In the genomic region with DNA sequence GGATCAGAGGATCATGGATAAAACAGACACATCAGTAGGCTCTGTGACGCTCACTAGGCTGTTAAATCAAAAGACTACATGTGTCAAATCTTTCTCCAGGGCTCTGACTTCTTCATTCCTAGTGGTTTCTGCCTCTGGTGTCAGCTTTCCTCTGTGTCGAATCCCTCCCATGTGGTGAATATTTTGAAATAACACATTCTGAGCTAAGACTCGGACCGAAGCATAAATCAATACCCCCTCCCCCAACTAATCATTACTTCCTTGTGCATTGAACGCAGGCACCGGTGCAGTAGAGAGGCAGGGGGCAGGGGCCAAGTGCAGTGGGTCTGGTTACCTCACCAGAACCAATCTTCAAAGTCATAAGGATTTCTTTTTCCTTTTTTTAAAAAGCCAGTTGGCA, we compare ENCODE assay signal across 24 mouse cellular contexts.
DNase-seq lines count a peak whose midpoint lies in the region; ATAC-seq lines count a peak whose summit lies in the region.
"Had no signal": no experiment of that assay in that cellular context is flagged by ENCODE, and none has a peak within 500 bp of the region (broad histone marks: within the 10 kb centered on the region; RNA-seq: fewer than 3 reads in every experiment).

No protein-coding gene starts in this region.

- H3K9ac ChIP-seq in liver, embryonic 13.5 days, result no peak overlapping the region
- no peak overlapping the region for H3K9ac ChIP-seq in embryonic facial prominence, embryonic 12.5 days
- H3K9ac ChIP-seq: forebrain, embryonic 15.5 days; hindbrain, embryonic 12.5 days; neural tube, embryonic 12.5 days had no signal

- H3K36me3 ChIP-seq in liver, embryonic 13.5 days, result no peaks in the 10 kb centered on the region
- H3K36me3 ChIP-seq in embryonic facial prominence, embryonic 12.5 days, result no peaks in the 10 kb centered on the region
- no peaks in the 10 kb centered on the region for H3K36me3 ChIP-seq in limb, embryonic 10.5 days
- H3K36me3 ChIP-seq: forebrain, embryonic 15.5 days; hindbrain, embryonic 12.5 days; neural tube, embryonic 12.5 days had no signal

- 57% methylated on average over 6 of the region's 6 CpGs for WGBS in liver, embryonic 13.5 days (ENCODE audit: insufficient replicate concordance)
- 25% methylated on average over 6 of the region's 6 CpGs for WGBS in embryonic facial prominence, embryonic 12.5 days
- 35% methylated on average over 6 of the region's 6 CpGs for WGBS in limb, embryonic 10.5 days

- ATAC-seq in liver, embryonic 13.5 days (ENCODE audit: low read depth), result no peak
- ATAC-seq in embryonic facial prominence, embryonic 12.5 days (ENCODE audit: insufficient number of reproducible peaks, insufficient read depth, low FRiP score, low TSS enrichment), result no peak
- ATAC-seq in granulocyte monocyte progenitor cell, adult 5-6 weeks (replicated peaks; ENCODE audit: poor library complexity, severe bottlenecking), result no peak
- ATAC-seq: forebrain, embryonic 15.5 days; intestine, postnatal 0 days; Patski had no signal

- H3K27ac ChIP-seq in liver, embryonic 13.5 days, result no peak overlapping the region
- H3K27ac ChIP-seq in embryonic facial prominence, embryonic 12.5 days, result 0 out of 2 replicates have a peak overlapping the region, but pooled peaks have one; percentile 69
- peak overlapping the region; percentile 71 for H3K27ac ChIP-seq in limb, embryonic 10.5 days
- H3K27ac ChIP-seq: forebrain, embryonic 15.5 days; left cerebral cortex, adult 2 months; neural tube, embryonic 12.5 days had no signal

- no peaks in the 10 kb centered on the region for H3K9me3 ChIP-seq in liver, embryonic 13.5 days (replicated peaks)
- H3K9me3 ChIP-seq in embryonic facial prominence, embryonic 12.5 days, result no peaks in the 10 kb centered on the region
- no peaks in the 10 kb centered on the region for H3K9me3 ChIP-seq in limb, embryonic 10.5 days (replicated peaks)
- H3K9me3 ChIP-seq: forebrain, embryonic 15.5 days; hindbrain, embryonic 12.5 days; neural tube, embryonic 12.5 days had no signal

- no peak overlapping the region for H3K4me3 ChIP-seq in liver, embryonic 13.5 days (replicated peaks)
- no peak overlapping the region for H3K4me3 ChIP-seq in embryonic facial prominence, embryonic 12.5 days
- H3K4me3 ChIP-seq in limb, embryonic 10.5 days, result no peak overlapping the region
- H3K4me3 ChIP-seq: forebrain, embryonic 15.5 days; hindbrain, embryonic 12.5 days; left cerebral cortex, adult 2 months; neural tube, embryonic 12.5 days had no signal

- no peak for DNase-seq in liver, embryonic 13.5 days
- no peak for DNase-seq in liver
- no peak for DNase-seq in limb, embryonic 10.5 days (ENCODE audit: low spot score)
- peak; percentile 64 for DNase-seq in mesoderm, embryonic 11.5 days (ENCODE audit: low read depth, low spot score)
- DNase-seq in kidney, postnatal 36 days, result no peak
- DNase-seq: cerebellum, adult 11-12 months; cerebellum, postnatal 14 days; gastrocnemius, postnatal 25 days; kidney, postnatal 4 days; layer of hippocampus, adult 9-11 months; lung, adult 2 months; lung, postnatal 14 days; midbrain, embryonic 14.5 days; retina, postnatal 1 day; right cerebral cortex, postnatal 25 days; thymus, postnatal 14 days had no signal

- H3K27me3 ChIP-seq in liver, embryonic 13.5 days, result no peaks in the 10 kb centered on the region
- H3K27me3 ChIP-seq in embryonic facial prominence, embryonic 12.5 days, result no peaks in the 10 kb centered on the region
- H3K27me3 ChIP-seq in limb, embryonic 10.5 days (ENCODE audit: low read depth, poor library complexity, severe bottlenecking), result no peaks in the 10 kb centered on the region
- H3K27me3 ChIP-seq: forebrain, embryonic 15.5 days; hindbrain, embryonic 12.5 days; neural tube, embryonic 12.5 days; Patski had no signal

- H3K4me1 ChIP-seq in liver, embryonic 13.5 days (replicated peaks), result no peaks in the 10 kb centered on the region
- peaks cover 13% of the 10 kb centered on the region for H3K4me1 ChIP-seq in embryonic facial prominence, embryonic 12.5 days
- H3K4me1 ChIP-seq in limb, embryonic 10.5 days, result peaks cover 25% of the 10 kb centered on the region
- H3K4me1 ChIP-seq: forebrain, embryonic 15.5 days; neural tube, embryonic 12.5 days had no signal

- H3K4me2 ChIP-seq in liver, embryonic 13.5 days, result 0 out of 2 replicates have a peak overlapping the region, but pooled peaks have one; percentile 8
- no peak overlapping the region for H3K4me2 ChIP-seq in embryonic facial prominence, embryonic 12.5 days (replicated peaks)
- H3K4me2 ChIP-seq: forebrain, embryonic 15.5 days; hindbrain, embryonic 12.5 days; neural tube, embryonic 12.5 days had no signal
